Mouse (Mus musculus) stomach, embryonic 16.5 days (tissue): Measurements from ENCODE around the gene Zfp628. TPM values are rescaled to one million over a fixed set of nuclear protein-coding genes. Genes with fewer than 3 reads are reported as not detected.

ENCODE experiments used
- ATAC-seq: fragments of 200-750 bp; cut with Nextera tagmentation; 2 replicates; pipeline ENCODE4 v1.8.0; 2017; ENCODE audit warnings: moderate number of reproducible peaks, moderate TSS enrichment; ENCODE audit not compliant: insufficient read depth, low FRiP score
- H3K27ac ChIP-seq: fragments of 300-500 bp; sonication (generic); 2 replicates; pipeline ENCODE4 v1.5.1; 2014; ENCODE audit warnings: low read length
- H3K27me3 ChIP-seq: fragments of 300-500 bp; sonication (generic); 2 replicates; pipeline ENCODE4 v1.6.1; 2014; ENCODE audit warnings: low read length, control low read depth, mixed read lengths; ENCODE audit not compliant: control insufficient read depth, insufficient read depth
- H3K36me3 ChIP-seq: fragments of 300-500 bp; sonication (generic); 2 replicates; pipeline ENCODE4 v1.6.1; 2014; ENCODE audit warnings: low read length; ENCODE audit not compliant: control insufficient read depth, insufficient read depth
- H3K4me1 ChIP-seq: fragments of 300-500 bp; sonication (generic); 2 replicates; pipeline ENCODE4 v1.6.1; 2014; ENCODE audit warnings: low read length, control low read depth, mixed read lengths; ENCODE audit not compliant: control insufficient read depth, insufficient read depth
- H3K4me2 ChIP-seq: fragments of 300-500 bp; sonication (generic); 2 replicates; pipeline ENCODE4 v1.6.1; 2014; ENCODE audit warnings: low read depth, low read length, mixed read lengths
- H3K4me3 ChIP-seq: fragments of 300-500 bp; sonication (generic); replicated peaks from 2 replicates; pipeline ENCODE4 v1.5.1; 2014; ENCODE audit warnings: mild to moderate bottlenecking, low read length
- H3K9ac ChIP-seq: fragments of 300-500 bp; sonication (generic); 2 replicates; pipeline ENCODE4 v1.6.1; 2014; ENCODE audit warnings: low read length
- H3K9me3 ChIP-seq: fragments of 300-500 bp; sonication (generic); replicated peaks from 2 replicates; pipeline ENCODE4 v1.6.1; 2016; ENCODE audit warnings: low read length, control low read depth; ENCODE audit not compliant: control insufficient read depth
- WGBS: fragments of 180-500 bp; shearing (Covaris S2); extraction: QIAGEN DNeasy Blood & Tissue Kit; methylation state at CpG from one replicate; pipeline ENCODE4 v1.1.7; 2014; 5-methylcytosine and 5-hydroxymethylcytosine counted together
- polyA plus RNA-seq: library from polyadenylated mRNA; unstranded; fragments of >200 nt; fragmentation: Nextera tagmentation; extraction: Ambion mirVana; gene quantifications from 2 replicates; pipeline ENCODE4 v1.2.1, GENCODE M21; 2015

The Zfp628 gene
- polyA plus RNA-seq, 1 experiment from 2014 or later = 2.3 TPM

GRCm38 (mm10) chr7:4927711-4928110, 12.7 kb downstream of the Zfp628 start:
- H3K36me3 ChIP-seq = no peaks in the 10 kb centered on the region
- H3K27me3 ChIP-seq = no peaks in the 10 kb centered on the region
- peak overlapping the region; percentile 4; the same call in 1 of the 2 replicates for H3K9ac ChIP-seq
- no peak overlapping the region for H3K27ac ChIP-seq
- H3K4me2 ChIP-seq = no peak overlapping the region; the same call in 1 of the 2 replicates
- ATAC-seq = no peak
- H3K4me1 ChIP-seq = peaks cover 37% of the 10 kb centered on the region
- peak overlapping the region; percentile 5; the same call in 1 of the 2 replicates for H3K4me3 ChIP-seq
- H3K9me3 ChIP-seq = no peaks in the 10 kb centered on the region
- WGBS = 45% methylated on average over 8 of the region's 8 CpGs

DNA sequence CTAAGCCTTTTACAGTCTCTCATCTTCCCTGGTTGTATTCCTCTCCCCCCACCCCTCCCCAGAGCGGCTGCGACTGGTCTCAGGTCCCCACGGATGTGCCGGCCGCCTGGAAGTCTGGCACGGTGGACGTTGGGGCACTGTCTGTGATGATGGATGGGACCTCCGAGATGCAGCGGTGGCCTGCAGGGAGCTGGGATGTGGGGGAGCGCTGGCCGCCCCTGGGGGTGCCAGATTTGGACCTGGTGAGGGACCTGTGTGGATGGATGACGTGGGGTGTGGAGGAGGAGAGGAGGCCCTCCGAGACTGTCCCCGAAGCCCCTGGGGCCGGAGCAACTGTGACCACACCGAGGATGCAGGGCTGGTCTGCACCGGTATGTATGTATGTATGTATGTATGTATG, 13.3 kb downstream of the Zfp628 start:
- Histone ChIP-seq H3K4me3 (0 out of 2 replicates have a peak overlapping the region, but pooled peaks have one; percentile 2), H3K27me3 (no peaks in the 10 kb centered on the region), H3K4me1 (peaks cover 31% of the 10 kb centered on the region), H3K4me2 (no peak overlapping the region; the same call in 1 of the 2 replicates), H3K36me3 (no peaks in the 10 kb centered on the region), H3K27ac (no peak overlapping the region), H3K9me3 (no peaks in the 10 kb centered on the region), H3K9ac (peak overlapping the region; percentile 41; the same call in 1 of the 2 replicates)
- WGBS = 58% methylated on average over 17 of the region's 17 CpGs
- ATAC-seq = no peak

GRCm38 (mm10) chr7:4933103-4933502, 18.1 kb downstream of the Zfp628 start:
- Histone ChIP-seq H3K4me1 (no peaks in the 10 kb centered on the region), H3K27ac (no peak overlapping the region), H3K36me3 (no peaks in the 10 kb centered on the region), H3K9me3 (0 out of 2 replicates have a peak, but pooled peaks cover 4% of the 10 kb centered on the region), H3K4me2 (no peak overlapping the region), H3K4me3 (no peak overlapping the region), H3K9ac (no peak overlapping the region), H3K27me3 (no peaks in the 10 kb centered on the region)
- 81% methylated on average over 12 of the region's 12 CpGs for WGBS
- ATAC-seq = no peak

DNA sequence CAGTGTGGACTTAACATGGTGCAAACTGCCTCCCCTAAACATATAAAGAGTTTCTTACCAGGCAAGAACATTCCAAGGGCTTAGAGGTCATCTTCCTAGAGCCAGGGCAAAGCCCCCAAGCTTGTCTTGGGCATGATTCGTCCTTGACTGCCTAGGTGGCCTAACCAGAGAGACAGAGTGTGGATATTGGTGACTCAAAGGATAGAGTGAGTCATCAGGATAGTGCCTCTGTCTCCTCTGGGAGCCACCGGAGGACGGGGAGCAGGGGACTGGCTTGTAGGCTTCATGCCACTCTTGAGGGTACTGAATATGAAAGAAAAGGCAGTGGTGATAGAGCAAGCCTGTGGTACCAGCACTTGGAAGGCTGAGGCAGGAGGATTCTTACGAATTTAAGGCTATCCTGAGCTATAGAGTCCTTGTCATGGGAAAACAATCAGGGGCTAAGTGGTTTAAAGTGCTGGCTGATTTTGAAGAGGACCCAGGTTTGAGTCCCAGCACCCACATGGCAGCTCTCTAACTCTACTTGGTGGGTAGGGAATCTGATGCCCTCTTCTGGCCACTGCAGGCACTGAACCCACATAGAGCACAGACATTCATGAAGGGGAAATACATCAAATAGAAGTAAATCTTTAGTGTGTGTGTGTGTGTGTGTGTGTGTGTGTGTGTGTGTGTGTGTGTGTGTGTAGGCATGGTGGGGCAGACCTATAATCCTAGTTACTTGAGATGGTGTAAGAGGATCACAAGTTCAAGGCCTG, 19.3 kb downstream of the Zfp628 start:
- Histone ChIP-seq H3K9ac (no peak overlapping the region), H3K4me3 (no peak overlapping the region), H3K4me2 (no peak overlapping the region), H3K4me1 (no peaks in the 10 kb centered on the region), H3K27ac (no peak overlapping the region), H3K9me3 (0 out of 2 replicates have a peak, but pooled peaks cover 4% of the 10 kb centered on the region), H3K27me3 (no peaks in the 10 kb centered on the region), H3K36me3 (no peaks in the 10 kb centered on the region)
- no peak for ATAC-seq
- WGBS = 73% methylated on average over 4 of the region's 4 CpGs

- no peaks in the 10 kb centered on the region for H3K27me3 ChIP-seq
- WGBS = 78% methylated on average over 10 of the region's 10 CpGs
- no peak overlapping the region for H3K9ac ChIP-seq
- no peaks in the 10 kb centered on the region for H3K36me3 ChIP-seq
- no peak; the same call in 1 of the 2 replicates for ATAC-seq
- no peak overlapping the region for H3K4me2 ChIP-seq
- H3K4me3 ChIP-seq = no peak overlapping the region
- no peaks in the 10 kb centered on the region for H3K4me1 ChIP-seq
- H3K9me3 ChIP-seq = 0 out of 2 replicates have a peak, but pooled peaks cover 4% of the 10 kb centered on the region
- H3K27ac ChIP-seq = no peak overlapping the region
These were observed 21.8 kb downstream of the Zfp628 start for GRCm38 (mm10) chr7:4936832-4937231.

DNA sequence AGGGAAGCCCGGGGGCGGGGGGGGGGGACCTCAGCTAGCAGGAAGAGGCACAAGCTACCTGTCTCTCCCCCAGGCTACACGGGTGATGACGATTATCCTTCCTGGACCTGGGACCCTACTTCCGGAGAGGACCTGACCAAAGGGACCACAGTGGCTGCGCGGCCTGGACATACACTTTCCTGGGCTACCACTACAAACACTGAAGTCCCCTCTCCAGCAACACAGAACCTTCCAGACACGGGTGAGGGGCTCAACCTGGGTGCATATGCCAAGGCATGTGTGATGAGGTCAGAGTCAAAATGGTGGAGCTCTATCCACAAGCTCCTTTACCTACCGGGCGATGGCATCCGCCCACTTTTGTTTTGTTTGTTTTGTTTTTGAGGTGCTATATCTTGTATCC, 22.4 kb downstream of the Zfp628 start:
- Histone ChIP-seq H3K27ac (no peak overlapping the region), H3K27me3 (no peaks in the 10 kb centered on the region), H3K4me1 (no peaks in the 10 kb centered on the region), H3K9me3 (0 out of 2 replicates have a peak, but pooled peaks cover 4% of the 10 kb centered on the region), H3K4me3 (no peak overlapping the region), H3K9ac (no peak overlapping the region), H3K4me2 (no peak overlapping the region), H3K36me3 (no peaks in the 10 kb centered on the region)
- ATAC-seq = no peak
- 71% methylated on average over 11 of the region's 11 CpGs for WGBS

GRCm38 (mm10) chr7:4938456-4938855, 23.4 kb downstream of the Zfp628 start:
- Histone ChIP-seq H3K9me3 (0 out of 2 replicates have a peak, but pooled peaks cover 4% of the 10 kb centered on the region), H3K9ac (no peak overlapping the region), H3K27me3 (no peaks in the 10 kb centered on the region), H3K4me1 (no peaks in the 10 kb centered on the region), H3K4me3 (no peak overlapping the region), H3K27ac (no peak overlapping the region), H3K36me3 (no peaks in the 10 kb centered on the region), H3K4me2 (no peak overlapping the region)
- ATAC-seq = no peak
- WGBS = 40% methylated on average over 2 of the region's 2 CpGs

DNA sequence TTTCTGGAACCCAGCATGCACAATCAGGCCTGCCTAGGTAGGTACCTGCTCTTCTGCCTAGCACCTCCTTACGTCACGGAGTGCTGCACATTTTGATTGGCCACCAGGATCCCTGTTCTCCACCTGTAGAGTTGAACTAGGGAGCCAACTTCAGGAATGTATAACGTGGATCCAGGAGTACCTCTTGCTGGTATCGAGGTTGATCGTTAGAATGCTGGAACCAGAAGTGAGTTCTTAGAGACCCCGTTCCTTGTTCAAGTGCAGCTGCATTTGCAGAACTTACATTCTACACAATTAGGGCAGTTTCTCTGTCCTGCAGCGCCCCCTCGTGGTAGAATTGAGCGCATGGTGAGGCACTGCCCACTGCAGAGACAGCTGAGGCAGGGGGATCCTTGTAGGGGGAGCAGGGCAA, 25.1 kb downstream of the Zfp628 start:
- H3K9ac ChIP-seq = no peak overlapping the region

GRCm38 (mm10) chr7:4942673-4943072, 27.7 kb downstream of the Zfp628 start:
- no peaks in the 10 kb centered on the region for H3K4me1 ChIP-seq
- H3K4me3 ChIP-seq = no peak overlapping the region
- H3K27me3 ChIP-seq = no peaks in the 10 kb centered on the region
- H3K4me2 ChIP-seq = no peak overlapping the region
- 47% methylated on average over 5 of the region's 5 CpGs for WGBS
- no peaks in the 10 kb centered on the region for H3K9me3 ChIP-seq
- H3K9ac ChIP-seq = no peak overlapping the region
- no peak overlapping the region for H3K27ac ChIP-seq
- no peaks in the 10 kb centered on the region for H3K36me3 ChIP-seq
- no peak for ATAC-seq

More for the DNA sequence above, 25.1 kb downstream of the Zfp628 start:
- Histone ChIP-seq H3K36me3 (no peaks in the 10 kb centered on the region), H3K4me3 (no peak overlapping the region), H3K27ac (no peak overlapping the region), H3K4me1 (no peaks in the 10 kb centered on the region), H3K4me2 (no peak overlapping the region), H3K27me3 (no peaks in the 10 kb centered on the region), H3K9me3 (no peaks in the 10 kb centered on the region)
- WGBS = 19% methylated on average over 9 of the region's 9 CpGs
- ATAC-seq = no peak; the same call in 1 of the 2 replicates
